Mouse (Mus musculus) thymus, adult 2 months (tissue): ENCODE data around the gene Amfr. TPM values are rescaled to one million over a fixed set of nuclear protein-coding genes. Genes with fewer than 3 reads are reported as not detected.

Experiments used
- DNase-seq: peaks from one replicate; pipeline ENCODE4 v3.0.0; 2021
- H3K27ac ChIP-seq: fragments of 200-500 bp; 2 replicates; pipeline ENCODE4 v1.5.1; 2012; ENCODE audit warnings: low read length, control low read depth; ENCODE audit not compliant: control insufficient read depth, insufficient read depth
- H3K27me3 ChIP-seq: fragments of 200-500 bp; 2 replicates; pipeline ENCODE4 v1.6.1; 2012; ENCODE audit warnings: mild to moderate bottlenecking, low read length, moderate library complexity, mixed read lengths; ENCODE audit not compliant: control insufficient read depth, insufficient read depth
- H3K36me3 ChIP-seq: fragments of 200-500 bp; 2 replicates; pipeline ENCODE4 v1.6.1; 2012; ENCODE audit warnings: mild to moderate bottlenecking, low read length, moderate library complexity; ENCODE audit not compliant: control insufficient read depth, insufficient read depth
- H3K4me1 ChIP-seq: fragments of 200-500 bp; replicated peaks from 2 replicates; pipeline ENCODE4 v1.6.1; 2012; ENCODE audit warnings: low read length; ENCODE audit not compliant: control insufficient read depth, insufficient read depth
- H3K4me3 ChIP-seq: fragments of 200-500 bp; 2 replicates; pipeline ENCODE4 v1.5.1; 2012; ENCODE audit warnings: mild to moderate bottlenecking, low read length, control low read depth, moderate library complexity; ENCODE audit not compliant: control insufficient read depth, insufficient read depth
- CTCF ChIP-seq: fragments of 200-500 bp; IDR thresholded peaks from 2 replicates; pipeline ENCODE4 v1.5.1; 2012; ENCODE audit warnings: mild to moderate bottlenecking, control low read depth, low read length, moderate library complexity, borderline replicate concordance; ENCODE audit not compliant: control insufficient read depth, poor library complexity, insufficient read depth; ENCODE audit errors: extremely low read depth
- POLR2A ChIP-seq: fragments of 200-500 bp; IDR thresholded peaks from 2 replicates; pipeline ENCODE4 v1.6.1; 2012; ENCODE audit warnings: mild to moderate bottlenecking, low read length, control low read depth, moderate library complexity; ENCODE audit not compliant: control insufficient read depth, poor library complexity, insufficient read depth; ENCODE audit errors: extremely low read depth
- WGBS: fragments of 180-500 bp; shearing (Covaris S2); methylation state at CpG from one replicate; pipeline ENCODE4 v1.1.7; 2018; 5-methylcytosine and 5-hydroxymethylcytosine counted together
- polyA plus RNA-seq: library from polyadenylated mRNA; depleted of rRNA; stranded (reverse); fragments of >200 nt; gene quantifications from 2 replicates; pipeline ENCODE4 v1.2.3, GENCODE M21; 2012

Gene Amfr
- polyA plus RNA-seq, 1 experiment = 101 TPM

GRCm38 (mm10) chr8:93940542-93941423 is 71.9 kb downstream of the Amfr start:
- TF ChIP-seq POLR2A = no peak
- TF ChIP-seq CTCF = no peak
- DNase-seq = no peak
- H3K27ac ChIP-seq = no peak overlapping the region
- H3K4me1 ChIP-seq = no peaks in the 10 kb centered on the region
- no peaks in the 10 kb centered on the region for H3K36me3 ChIP-seq
- H3K27me3 ChIP-seq = no peaks in the 10 kb centered on the region
- no peak overlapping the region for H3K4me3 ChIP-seq
- WGBS = 51% methylated on average over 11 of the region's 11 CpGs

GRCm38 (mm10) chr8:93938193-93938592 is 74.4 kb downstream of the Amfr start:
- H3K36me3 ChIP-seq = no peaks in the 10 kb centered on the region
- H3K4me3 ChIP-seq = no peak overlapping the region
- 81% methylated on average over 3 of the region's 3 CpGs for WGBS
- no peaks in the 10 kb centered on the region for H3K4me1 ChIP-seq
- no peak overlapping the region for H3K27ac ChIP-seq
- TF ChIP-seq CTCF (no peak), POLR2A (no peak)
- no peaks in the 10 kb centered on the region for H3K27me3 ChIP-seq
- no peak for DNase-seq

- Histone ChIP-seq H3K4me1 (no peaks in the 10 kb centered on the region), H3K36me3 (no peaks in the 10 kb centered on the region), H3K27me3 (no peaks in the 10 kb centered on the region), H3K4me3 (no peak overlapping the region), H3K27ac (no peak overlapping the region)
- 89% methylated on average over 2 of the region's 2 CpGs for WGBS
- no peak for TF ChIP-seq CTCF
- no peak for TF ChIP-seq POLR2A
- no peak for DNase-seq
These were observed 79.4 kb downstream of the Amfr start for GRCm38 (mm10) chr8:93933288-93933687.

- H3K36me3 ChIP-seq = no peaks in the 10 kb centered on the region
- TF ChIP-seq CTCF = peak; percentile 94
- TF ChIP-seq POLR2A = no peak
- WGBS = 14% methylated on average over 6 of the region's 6 CpGs
These were observed 79.8 kb downstream of the Amfr start for GRCm38 (mm10) chr8:93932873-93933272.

GRCm38 (mm10) chr8:93931336-93931735 is 81.3 kb downstream of the Amfr start:
- TF ChIP-seq CTCF (no peak), POLR2A (no peak)

More at GRCm38 (mm10) chr8:93932873-93933272, 79.8 kb downstream of the Amfr start:
- DNase-seq = peak; percentile 78
- Histone ChIP-seq H3K4me3 (no peak overlapping the region), H3K4me1 (no peaks in the 10 kb centered on the region), H3K27me3 (no peaks in the 10 kb centered on the region), H3K27ac (no peak overlapping the region)

GRCm38 (mm10) chr8:93929233-93929632 is 83.4 kb downstream of the Amfr start:
- Histone ChIP-seq H3K4me1 (no peaks in the 10 kb centered on the region), H3K36me3 (no peaks in the 10 kb centered on the region), H3K4me3 (no peak overlapping the region), H3K27me3 (no peaks in the 10 kb centered on the region), H3K27ac (no peak overlapping the region)
- WGBS = 91% methylated on average over 4 of the region's 4 CpGs
- no peak for DNase-seq
- TF ChIP-seq CTCF (no peak), POLR2A (no peak)

More at GRCm38 (mm10) chr8:93931336-93931735, 81.3 kb downstream of the Amfr start:
- Histone ChIP-seq H3K27me3 (no peaks in the 10 kb centered on the region), H3K4me3 (no peak overlapping the region), H3K4me1 (no peaks in the 10 kb centered on the region), H3K27ac (no peak overlapping the region), H3K36me3 (no peaks in the 10 kb centered on the region)
- WGBS = 92% methylated on average over 6 of the region's 6 CpGs
- DNase-seq = no peak

- TF ChIP-seq CTCF (no peak), POLR2A (no peak)
- Histone ChIP-seq H3K27ac (no peak overlapping the region), H3K27me3 (no peaks in the 10 kb centered on the region), H3K36me3 (no peaks in the 10 kb centered on the region), H3K4me1 (no peaks in the 10 kb centered on the region), H3K4me3 (no peak overlapping the region)
- 64% methylated on average over 3 of the region's 3 CpGs for WGBS
- no peak for DNase-seq
These were observed 87.1 kb downstream of the Amfr start for GRCm38 (mm10) chr8:93925513-93925912.
